Mouse (Mus musculus): ENCODE data around the gene Eps8l2. TPM values are rescaled to one million over a fixed set of nuclear protein-coding genes. Genes with fewer than 3 reads are reported as not detected.

Gene Eps8l2
- polyA plus RNA-seq, 1 experiment from 2014 or later = 76.5 TPM

DNA sequence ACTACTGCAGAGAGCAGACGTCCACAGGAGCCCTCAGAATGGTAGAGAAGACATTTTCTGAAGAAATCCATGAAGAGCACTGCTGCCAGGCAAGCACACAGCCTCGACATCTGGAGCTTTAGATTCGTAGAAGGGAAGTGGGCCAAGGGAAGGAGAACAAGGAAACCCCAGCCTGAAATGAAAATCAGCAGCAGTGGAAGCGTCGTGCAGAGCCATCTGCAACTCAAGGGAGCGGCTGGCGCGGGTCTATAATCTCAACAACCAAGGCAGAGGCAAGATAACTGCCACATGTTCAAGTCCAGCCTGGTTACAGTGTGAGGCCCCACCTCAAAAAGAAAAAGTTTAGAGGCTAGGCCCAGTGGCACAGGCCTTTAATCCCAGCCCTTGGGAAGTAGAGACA is 23.6 kb upstream of the Eps8l2 start:
- peaks cover 61% of the 10 kb centered on the region for H3K36me3 ChIP-seq (ENCODE audit: insufficient read depth, low read length)
- no peaks in the 10 kb centered on the region for H3K27me3 ChIP-seq (ENCODE audit: insufficient read depth, low read length)
- no peak overlapping the region for H3K4me2 ChIP-seq (ENCODE audit: low read length)
- no peak for TF ChIP-seq CTCF (IDR thresholded peaks at IDR 0.05; ENCODE audit: low read depth)
- H3K9ac ChIP-seq (ENCODE audit: low read depth, low read length) = no peak overlapping the region
- no peak for ATAC-seq (replicated peaks; ENCODE audit: low FRiP score, low read depth)
- DNase-seq (ENCODE audit: low spot score) = no peak
- H3K27ac ChIP-seq = no peak overlapping the region
- no peaks in the 10 kb centered on the region for H3K9me3 ChIP-seq (replicated peaks; ENCODE audit: low read length)
- WGBS = 92% methylated on average over 8 of the region's 8 CpGs
- no peaks in the 10 kb centered on the region for H3K4me1 ChIP-seq (replicated peaks; ENCODE audit: insufficient read depth, low read length)
- H3K4me3 ChIP-seq (replicated peaks; ENCODE audit: low read depth, low read length) = no peak overlapping the region

DNA sequence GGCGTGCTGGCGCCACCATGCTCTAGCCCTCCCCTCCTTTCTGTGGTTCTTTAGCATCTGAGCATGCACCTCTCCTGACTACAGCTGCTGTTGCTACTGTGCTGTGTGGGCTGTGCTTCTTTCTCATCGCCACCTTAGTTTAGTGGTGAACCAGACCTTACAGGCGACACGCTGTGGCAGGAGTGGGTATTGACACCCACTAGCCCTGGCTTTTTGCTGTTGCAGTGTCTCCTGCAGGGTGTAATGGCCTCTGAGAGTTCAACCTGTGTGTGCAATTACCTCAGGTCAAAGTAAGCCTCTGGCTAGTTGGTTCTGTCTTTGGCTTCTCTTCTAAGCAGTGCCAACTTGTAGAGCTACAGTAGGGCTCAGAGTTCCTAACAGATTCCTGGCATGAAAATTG is 22.7 kb upstream of the Eps8l2 start:
- peak; percentile 67 for TF ChIP-seq CTCF (IDR thresholded peaks at IDR 0.05; ENCODE audit: low read depth)
- no peak overlapping the region for H3K27ac ChIP-seq
- no peak overlapping the region for H3K4me2 ChIP-seq (ENCODE audit: low read length)
- H3K27me3 ChIP-seq (ENCODE audit: insufficient read depth, low read length) = no peaks in the 10 kb centered on the region
- DNase-seq (ENCODE audit: low spot score) = peak; percentile 53
- no peaks in the 10 kb centered on the region for H3K9me3 ChIP-seq (replicated peaks; ENCODE audit: low read length)
- H3K4me1 ChIP-seq (replicated peaks; ENCODE audit: insufficient read depth, low read length) = no peaks in the 10 kb centered on the region
- no peak overlapping the region for H3K4me3 ChIP-seq (replicated peaks; ENCODE audit: low read depth, low read length)
- ATAC-seq (replicated peaks; ENCODE audit: low FRiP score, low read depth) = peak; percentile 59
- H3K36me3 ChIP-seq (ENCODE audit: insufficient read depth, low read length) = peaks cover 58% of the 10 kb centered on the region
- WGBS = 75% methylated on average over 5 of the region's 5 CpGs
- no peak overlapping the region for H3K9ac ChIP-seq (ENCODE audit: low read depth, low read length)

DNA sequence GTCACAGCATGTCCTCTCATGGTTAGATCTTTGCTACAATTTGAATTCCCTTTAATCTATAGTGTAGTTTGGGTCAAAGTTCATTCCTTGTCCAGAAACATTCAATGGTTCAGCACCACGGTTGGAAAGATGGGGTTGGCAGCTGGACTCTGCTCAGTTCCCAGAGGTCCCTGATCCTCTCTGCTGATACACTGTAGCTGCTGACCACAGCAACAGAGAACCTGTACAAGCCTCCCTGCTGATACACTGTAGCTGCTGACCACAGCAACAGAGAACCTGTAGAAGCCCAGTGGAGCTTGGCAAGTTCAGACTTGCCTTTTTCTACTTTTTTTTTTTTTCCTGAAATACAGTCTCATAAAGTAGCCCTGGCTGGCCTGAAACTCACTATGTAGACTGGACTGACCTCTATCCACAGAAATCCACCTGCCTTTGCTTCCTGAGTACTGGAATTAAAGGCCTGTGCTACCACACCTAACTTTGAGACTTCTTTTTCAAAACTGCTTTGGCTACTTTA is 21.0 kb upstream of the Eps8l2 start:
- Histone ChIP-seq H3K9me3 (replicated peaks; ENCODE audit: low read length) (no peaks in the 10 kb centered on the region), H3K27ac (no peak overlapping the region), H3K9ac (ENCODE audit: low read depth, low read length) (no peak overlapping the region), H3K4me3 (replicated peaks; ENCODE audit: low read depth, low read length) (no peak overlapping the region), H3K4me1 (replicated peaks; ENCODE audit: insufficient read depth, low read length) (no peaks in the 10 kb centered on the region), H3K4me2 (ENCODE audit: low read length) (no peak overlapping the region), H3K27me3 (ENCODE audit: insufficient read depth, low read length) (no peaks in the 10 kb centered on the region), H3K36me3 (ENCODE audit: insufficient read depth, low read length) (peaks cover 59% of the 10 kb centered on the region)
- ATAC-seq (replicated peaks; ENCODE audit: low FRiP score, low read depth) (peak; percentile 61; the same call in 1 of the 2 replicates), DNase-seq (ENCODE audit: low spot score) (no peak)
- WGBS = 74% methylated on average over 1 of the region's 1 CpGs
- no peak for TF ChIP-seq CTCF (IDR thresholded peaks at IDR 0.05; ENCODE audit: low read depth)

DNA sequence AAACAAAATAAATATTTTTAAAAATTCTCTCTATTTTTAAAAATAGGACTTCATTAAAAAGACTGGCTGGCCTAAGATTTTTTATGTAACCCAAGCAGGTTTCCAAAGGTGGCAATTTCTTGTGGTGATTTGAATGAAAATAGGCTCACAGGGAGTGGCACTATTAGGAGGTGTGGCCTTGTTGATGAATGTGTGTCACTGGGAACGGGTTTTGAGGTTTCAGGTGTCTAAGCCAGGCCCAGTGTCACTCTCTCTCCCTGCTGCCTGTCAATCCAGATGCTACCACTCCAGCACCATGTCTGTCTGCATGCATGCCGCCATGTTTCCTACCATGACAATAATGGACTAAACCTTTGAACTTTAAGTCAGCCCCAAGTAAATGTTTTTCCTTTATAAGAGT is 19.2 kb upstream of the Eps8l2 start:
- Histone ChIP-seq H3K9ac (ENCODE audit: low read depth, low read length) (no peak overlapping the region), H3K9me3 (replicated peaks; ENCODE audit: low read length) (no peaks in the 10 kb centered on the region), H3K27me3 (ENCODE audit: insufficient read depth, low read length) (no peaks in the 10 kb centered on the region), H3K36me3 (ENCODE audit: insufficient read depth, low read length) (peaks cover 59% of the 10 kb centered on the region), H3K4me3 (replicated peaks; ENCODE audit: low read depth, low read length) (no peak overlapping the region), H3K4me1 (replicated peaks; ENCODE audit: insufficient read depth, low read length) (no peaks in the 10 kb centered on the region), H3K4me2 (ENCODE audit: low read length) (no peak overlapping the region), H3K27ac (no peak overlapping the region)
- 58% methylated on average over 2 of the region's 2 CpGs for WGBS
- ATAC-seq (replicated peaks; ENCODE audit: low FRiP score, low read depth) (no peak), DNase-seq (ENCODE audit: low spot score) (no peak)
- TF ChIP-seq CTCF (IDR thresholded peaks at IDR 0.05; ENCODE audit: low read depth) = no peak

DNA sequence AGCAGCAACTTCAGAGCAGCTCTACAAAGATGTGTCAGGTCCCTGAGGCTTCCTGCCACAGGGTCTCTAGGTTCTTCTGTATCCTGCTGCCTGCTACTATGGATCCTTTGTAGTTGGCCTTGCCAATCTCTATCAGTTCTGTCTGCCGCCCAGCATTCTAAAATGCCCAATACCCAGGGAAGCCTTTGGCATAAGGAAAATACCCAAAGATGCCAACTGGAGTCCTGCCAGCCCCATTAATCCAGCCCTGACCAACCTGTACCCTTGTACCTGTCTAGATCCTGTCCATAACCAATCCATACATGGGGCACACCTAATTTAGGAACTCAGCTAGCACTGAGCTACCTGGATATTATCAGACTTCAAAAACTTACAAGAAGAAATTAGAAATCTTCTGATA is 14.0 kb upstream of the Eps8l2 start:
- Histone ChIP-seq H3K27ac (no peak overlapping the region), H3K27me3 (ENCODE audit: insufficient read depth, low read length) (no peaks in the 10 kb centered on the region), H3K36me3 (ENCODE audit: insufficient read depth, low read length) (peaks cover 31% of the 10 kb centered on the region), H3K9ac (ENCODE audit: low read depth, low read length) (no peak overlapping the region), H3K4me2 (ENCODE audit: low read length) (no peak overlapping the region), H3K4me1 (replicated peaks; ENCODE audit: insufficient read depth, low read length) (peaks cover 20% of the 10 kb centered on the region), H3K9me3 (replicated peaks; ENCODE audit: low read length) (no peaks in the 10 kb centered on the region), H3K4me3 (replicated peaks; ENCODE audit: low read depth, low read length) (no peak overlapping the region)
- WGBS = 91% methylated on average over 1 of the region's 1 CpGs
- no peak for TF ChIP-seq CTCF (IDR thresholded peaks at IDR 0.05; ENCODE audit: low read depth)
- ATAC-seq (replicated peaks; ENCODE audit: low FRiP score, low read depth) = no peak
- no peak for DNase-seq (ENCODE audit: low spot score)

DNA sequence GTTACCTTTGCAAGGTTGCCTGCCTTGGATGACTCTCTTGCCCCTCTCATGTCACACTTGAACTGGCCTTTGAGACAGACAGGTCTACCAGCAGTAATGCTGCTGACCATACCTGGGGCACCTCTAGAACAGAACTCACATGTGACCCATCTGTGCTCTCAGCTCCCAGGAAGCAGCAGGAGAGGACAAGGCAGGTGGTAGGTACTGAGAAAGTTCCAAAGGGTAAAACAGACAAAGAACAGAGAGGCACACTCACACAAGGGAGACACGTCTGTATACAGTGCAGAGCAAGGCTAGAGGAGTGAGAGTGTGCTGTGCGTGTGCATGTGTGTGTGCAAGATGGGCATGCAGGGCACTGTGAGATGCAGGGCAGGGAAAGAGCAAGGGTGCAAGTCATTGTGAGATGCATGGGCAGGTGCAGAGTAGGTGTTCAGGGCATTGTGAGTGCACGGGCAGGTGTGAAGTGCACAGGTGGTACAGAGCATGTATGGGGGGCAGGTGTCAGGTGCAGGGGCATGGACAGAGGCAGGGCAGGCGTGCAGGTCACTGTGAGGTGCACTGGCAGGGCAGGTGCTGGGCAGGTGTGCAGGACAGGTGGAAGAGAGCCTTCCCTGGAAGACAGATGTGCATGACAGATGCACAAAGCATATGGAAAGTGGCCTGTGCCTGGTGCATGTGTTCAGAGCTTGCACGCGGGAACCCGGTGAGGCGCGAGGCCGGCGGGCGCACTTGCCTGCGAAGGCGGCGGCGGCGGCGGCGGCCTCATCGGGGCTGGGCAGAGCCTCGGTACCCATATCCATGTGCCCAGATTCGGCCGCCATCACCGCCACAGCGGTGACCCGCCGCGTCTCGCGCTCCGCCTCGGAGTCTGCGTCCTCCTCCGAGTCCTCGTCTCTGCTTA is 11.9 kb upstream of the Eps8l2 start:
- TF ChIP-seq CTCF (IDR thresholded peaks at IDR 0.05; ENCODE audit: low read depth) = no peak
- peak; percentile 31 for DNase-seq (ENCODE audit: low spot score)
- no peaks in the 10 kb centered on the region for H3K27me3 ChIP-seq (ENCODE audit: insufficient read depth, low read length)

More for the DNA sequence above, 11.9 kb upstream of the Eps8l2 start:
- ATAC-seq (replicated peaks; ENCODE audit: low FRiP score, low read depth) = peak; percentile 1; the same call in 1 of the 2 replicates
- peak overlapping the region; percentile 53 for H3K4me3 ChIP-seq (replicated peaks; ENCODE audit: low read depth, low read length)
- H3K36me3 ChIP-seq (ENCODE audit: insufficient read depth, low read length) = peaks cover 16% of the 10 kb centered on the region
- H3K4me1 ChIP-seq (replicated peaks; ENCODE audit: insufficient read depth, low read length) = peaks cover 20% of the 10 kb centered on the region
- peak overlapping the region; percentile 99 for H3K27ac ChIP-seq
- H3K9ac ChIP-seq (ENCODE audit: low read depth, low read length) = peak overlapping the region; percentile 90
- 3% methylated on average over 28 of the region's 35 CpGs for WGBS
- peak overlapping the region; percentile 92 for H3K4me2 ChIP-seq (ENCODE audit: low read length)
- H3K9me3 ChIP-seq (replicated peaks; ENCODE audit: low read length) = no peaks in the 10 kb centered on the region
